Mouse (Mus musculus): ENCODE data around the gene Mrpl27. TPM values are rescaled to one million over a fixed set of nuclear protein-coding genes. Genes with fewer than 3 reads are reported as not detected.
"Not testable (repeated sequence)": the region's sequence is repeated elsewhere in the genome, so short reads cannot be mapped to it uniquely, and the experiment has no call there.

Mrpl27 gene
- polyA plus RNA-seq, 1 experiment from 2014 or later = 147 TPM

- no peak for DNase-seq (ENCODE audit: low spot score)
- WGBS = 96% methylated on average over 5 of the region's 5 CpGs
- H3K36me3 ChIP-seq = peaks cover 58% of the 10 kb centered on the region
These were observed 21.6 kb upstream of the Mrpl27 start for GRCm38 (mm10) chr11:94631969-94632368.

GRCm38 (mm10) chr11:94632988-94633387, 20.6 kb upstream of the Mrpl27 start:
- Histone ChIP-seq H3K27me3 (ENCODE audit: low read depth, poor library complexity, severe bottlenecking) (no peaks in the 10 kb centered on the region), H3K4me1 (peaks cover 15% of the 10 kb centered on the region), H3K4me3 (no peak overlapping the region), H3K36me3 (peaks cover 69% of the 10 kb centered on the region), H3K27ac (no peak overlapping the region), H3K9me3 (replicated peaks) (no peaks in the 10 kb centered on the region)
- 88% methylated on average over 8 of the region's 8 CpGs for WGBS
- no peak for DNase-seq (ENCODE audit: low spot score)

More at GRCm38 (mm10) chr11:94631969-94632368, 21.6 kb upstream of the Mrpl27 start:
- Histone ChIP-seq H3K27me3 (ENCODE audit: low read depth, poor library complexity, severe bottlenecking) (no peaks in the 10 kb centered on the region), H3K4me3 (no peak overlapping the region), H3K4me1 (peaks cover 15% of the 10 kb centered on the region), H3K27ac (no peak overlapping the region), H3K9me3 (replicated peaks) (no peaks in the 10 kb centered on the region)

DNA sequence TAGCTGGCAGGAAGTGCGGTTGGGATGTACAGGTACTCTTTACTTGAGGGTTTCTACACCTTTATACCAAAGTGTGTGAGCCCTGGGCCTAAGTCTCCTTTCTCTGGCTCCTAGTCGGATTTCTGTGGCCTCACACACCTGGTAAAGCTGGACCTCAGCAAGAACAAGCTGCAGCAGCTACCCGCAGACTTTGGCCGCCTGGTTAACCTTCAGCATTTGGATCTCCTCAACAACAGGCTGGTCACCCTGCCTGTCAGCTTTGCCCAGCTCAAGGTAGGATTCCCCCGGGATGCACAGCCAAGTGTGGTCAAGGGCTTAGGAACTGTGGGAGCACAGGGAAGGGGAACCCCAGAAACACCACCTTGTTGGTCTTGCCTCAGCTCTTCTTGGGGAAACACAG, 19.1 kb upstream of the Mrpl27 start:
- DNase-seq (ENCODE audit: low spot score) = no peak
- Histone ChIP-seq H3K4me1 (peaks cover 15% of the 10 kb centered on the region), H3K27me3 (ENCODE audit: low read depth, poor library complexity, severe bottlenecking) (no peaks in the 10 kb centered on the region), H3K4me3 (no peak overlapping the region), H3K9me3 (replicated peaks) (no peaks in the 10 kb centered on the region), H3K36me3 (peaks cover 83% of the 10 kb centered on the region), H3K27ac (no peak overlapping the region)
- 88% methylated on average over 5 of the region's 5 CpGs for WGBS

GRCm38 (mm10) chr11:94644461-94645219, 8.9 kb upstream of the Mrpl27 start:
- no peak overlapping the region for H3K4me3 ChIP-seq
- peaks cover 98% of the 10 kb centered on the region for H3K36me3 ChIP-seq
- 87% methylated on average over 8 of the region's 8 CpGs for WGBS
- H3K27me3 ChIP-seq (ENCODE audit: low read depth, poor library complexity, severe bottlenecking) = no peaks in the 10 kb centered on the region
- no peaks in the 10 kb centered on the region for H3K9me3 ChIP-seq (replicated peaks)
- no peak overlapping the region for H3K27ac ChIP-seq
- no peak for DNase-seq (ENCODE audit: low spot score)
- no peaks in the 10 kb centered on the region for H3K4me1 ChIP-seq

GRCm38 (mm10) chr11:94646457-94646856, 7.1 kb upstream of the Mrpl27 start:
- peaks cover 96% of the 10 kb centered on the region for H3K36me3 ChIP-seq
- H3K9me3 ChIP-seq (replicated peaks) = no peaks in the 10 kb centered on the region
- 94% methylated on average over 4 of the region's 4 CpGs for WGBS
- H3K4me1 ChIP-seq = no peaks in the 10 kb centered on the region
- H3K27ac ChIP-seq = no peak overlapping the region
- H3K4me3 ChIP-seq = no peak overlapping the region
- DNase-seq (ENCODE audit: low spot score) = no peak
- H3K27me3 ChIP-seq (ENCODE audit: low read depth, poor library complexity, severe bottlenecking) = no peaks in the 10 kb centered on the region

GRCm38 (mm10) chr11:94651241-94651640, 2.3 kb upstream of the Mrpl27 start:
- Histone ChIP-seq H3K36me3 (peaks cover 63% of the 10 kb centered on the region), H3K4me1 (peaks cover 14% of the 10 kb centered on the region)
- DNase-seq (ENCODE audit: low spot score); H3K27me3 ChIP-seq (ENCODE audit: low read depth, poor library complexity, severe bottlenecking); H3K27ac ChIP-seq; H3K9me3 ChIP-seq (replicated peaks); H3K4me3 ChIP-seq: not testable (repeated sequence)
- 98% methylated on average over 7 of the region's 7 CpGs for WGBS

DNA sequence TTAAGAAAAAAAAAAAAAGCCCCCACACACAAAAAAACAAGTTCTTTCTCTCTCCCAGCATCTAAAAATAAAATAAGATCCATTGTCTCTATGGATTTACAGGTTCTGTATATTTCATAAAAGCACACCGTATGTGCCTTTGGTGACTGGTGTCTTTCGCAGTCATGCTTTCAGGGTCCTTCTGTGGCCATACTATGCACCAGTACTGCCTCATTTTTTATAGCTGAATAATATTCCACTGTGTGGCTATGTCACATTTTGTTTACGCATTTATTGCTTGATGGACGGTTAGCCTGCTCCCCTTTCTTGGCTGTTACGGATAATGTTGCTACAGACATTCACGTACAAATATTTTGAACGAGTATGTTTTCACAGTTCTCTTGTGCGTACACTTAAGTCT, 594 bp upstream of the Mrpl27 start:
- Histone ChIP-seq H3K36me3 (peaks cover 62% of the 10 kb centered on the region), H3K27me3 (ENCODE audit: low read depth, poor library complexity, severe bottlenecking) (no peaks in the 10 kb centered on the region), H3K4me1 (peaks cover 14% of the 10 kb centered on the region), H3K9me3 (replicated peaks) (no peaks in the 10 kb centered on the region), H3K27ac (peak overlapping the region; percentile 93; the same call in 1 of the 2 replicates), H3K4me3 (peak overlapping the region; percentile 71)
- no peak for DNase-seq (ENCODE audit: low spot score)
- 55% methylated on average over 8 of the region's 8 CpGs for WGBS

GRCm38 (mm10) chr11:94661344-94661743, 7.8 kb downstream of the Mrpl27 start:
- Histone ChIP-seq H3K4me1 (no peaks in the 10 kb centered on the region), H3K36me3 (peaks cover 95% of the 10 kb centered on the region)
- 75% methylated on average over 1 of the region's 1 CpGs for WGBS

GRCm38 (mm10) chr11:94665281-94665680, 11.7 kb downstream of the Mrpl27 start:
- peaks cover 98% of the 10 kb centered on the region for H3K36me3 ChIP-seq
- H3K4me3 ChIP-seq = no peak overlapping the region
- H3K27ac ChIP-seq = no peak overlapping the region
- no peaks in the 10 kb centered on the region for H3K27me3 ChIP-seq (ENCODE audit: low read depth, poor library complexity, severe bottlenecking)
- H3K9me3 ChIP-seq (replicated peaks) = no peaks in the 10 kb centered on the region
- no peak for DNase-seq (ENCODE audit: low spot score)
- WGBS = 93% methylated on average over 6 of the region's 6 CpGs
- no peaks in the 10 kb centered on the region for H3K4me1 ChIP-seq

More at GRCm38 (mm10) chr11:94661344-94661743, 7.8 kb downstream of the Mrpl27 start:
- DNase-seq (ENCODE audit: low spot score) = no peak
- no peaks in the 10 kb centered on the region for H3K27me3 ChIP-seq (ENCODE audit: low read depth, poor library complexity, severe bottlenecking)
- no peaks in the 10 kb centered on the region for H3K9me3 ChIP-seq (replicated peaks)
- H3K4me3 ChIP-seq = no peak overlapping the region
- no peak overlapping the region for H3K27ac ChIP-seq

DNA sequence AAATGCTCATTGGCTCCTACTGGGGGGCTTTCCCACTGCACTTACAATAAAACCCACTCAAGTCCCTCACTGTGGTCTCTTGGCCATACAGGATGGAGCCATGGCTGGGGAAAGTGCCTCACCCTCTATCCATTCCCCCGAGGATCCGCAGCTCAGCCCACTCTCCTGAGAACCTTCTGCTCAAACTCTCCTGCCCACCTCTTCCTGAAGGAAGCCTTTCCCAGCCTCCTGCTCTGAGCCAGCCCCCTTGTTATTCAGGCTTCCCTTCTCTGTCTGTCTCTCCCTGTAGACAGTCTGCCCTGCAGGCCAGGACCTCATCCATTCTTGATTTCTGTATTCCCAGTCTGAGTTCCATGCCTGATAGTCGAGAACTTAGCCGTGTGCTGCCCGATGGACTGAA, 21.4 kb downstream of the Mrpl27 start:
- 90% methylated on average over 5 of the region's 5 CpGs for WGBS
- Histone ChIP-seq H3K4me3 (no peak overlapping the region), H3K27me3 (ENCODE audit: low read depth, poor library complexity, severe bottlenecking) (no peaks in the 10 kb centered on the region), H3K9me3 (replicated peaks) (no peaks in the 10 kb centered on the region), H3K36me3 (peaks cover 27% of the 10 kb centered on the region), H3K27ac (no peak overlapping the region), H3K4me1 (peaks cover 38% of the 10 kb centered on the region)
- no peak for DNase-seq (ENCODE audit: low spot score)

GRCm38 (mm10) chr11:94675446-94675845, 21.9 kb downstream of the Mrpl27 start:
- Histone ChIP-seq H3K9me3 (replicated peaks) (no peaks in the 10 kb centered on the region), H3K27ac (no peak overlapping the region), H3K36me3 (peaks cover 23% of the 10 kb centered on the region), H3K4me3 (0 out of 2 replicates have a peak overlapping the region, but pooled peaks have one; percentile 99), H3K27me3 (ENCODE audit: low read depth, poor library complexity, severe bottlenecking) (no peaks in the 10 kb centered on the region), H3K4me1 (peaks cover 38% of the 10 kb centered on the region)
- 88% methylated on average over 5 of the region's 5 CpGs for WGBS
- no peak for DNase-seq (ENCODE audit: low spot score)

DNA sequence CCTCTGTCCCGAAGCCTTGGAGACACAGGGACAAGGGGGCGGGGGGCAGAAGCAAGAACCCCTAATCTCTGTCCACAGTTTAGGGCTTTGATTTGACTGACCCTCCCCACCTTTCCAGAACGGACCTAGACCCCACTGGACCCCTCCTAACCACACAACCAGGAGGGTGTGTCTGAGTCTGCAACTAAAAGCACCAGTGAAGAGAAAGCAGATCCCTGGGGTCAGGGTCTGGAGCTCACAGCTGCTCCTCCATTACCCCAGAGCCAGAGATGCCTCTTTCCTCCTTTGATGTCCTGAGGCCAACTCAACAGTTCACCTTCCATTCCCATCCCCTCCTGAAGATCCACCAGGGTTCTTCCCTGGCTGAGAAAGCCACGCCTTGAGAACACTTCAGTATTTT, 22.7 kb downstream of the Mrpl27 start:
- Histone ChIP-seq H3K4me1 (peaks cover 38% of the 10 kb centered on the region), H3K36me3 (peaks cover 15% of the 10 kb centered on the region), H3K9me3 (replicated peaks) (no peaks in the 10 kb centered on the region), H3K27ac (peak overlapping the region; percentile 98), H3K4me3 (peak overlapping the region; percentile 99), H3K27me3 (ENCODE audit: low read depth, poor library complexity, severe bottlenecking) (no peaks in the 10 kb centered on the region)
- WGBS = 47% methylated on average over 4 of the region's 4 CpGs
- DNase-seq (ENCODE audit: low spot score) = no peak

GRCm38 (mm10) chr11:94676754-94677606, 23.4 kb downstream of the Mrpl27 start, which contains the start of gene Xylt2:
Gene Xylt2, minus strand, starts transcription at chr11:94677515.
- Histone ChIP-seq H3K4me3 (peak within 1 kb of the TSS; percentile 99), H3K9me3 (replicated peaks) (no peaks in the 10 kb centered on the region), H3K27me3 (ENCODE audit: low read depth, poor library complexity, severe bottlenecking) (no peaks in the 10 kb centered on the region), H3K4me1 (peaks cover 38% of the 10 kb centered on the region), H3K36me3 (peaks cover 15% of the 10 kb centered on the region), H3K27ac (peak within 1 kb of the TSS; percentile 98)
- DNase-seq (ENCODE audit: low spot score) = peak; percentile 93
- WGBS = under 1% methylated on average over 82 of the region's 82 CpGs

Measured in limb, embryonic 10.5 days (tissue).